23 mouse cellular contexts compared by ENCODE assay signal in the genomic region with DNA sequence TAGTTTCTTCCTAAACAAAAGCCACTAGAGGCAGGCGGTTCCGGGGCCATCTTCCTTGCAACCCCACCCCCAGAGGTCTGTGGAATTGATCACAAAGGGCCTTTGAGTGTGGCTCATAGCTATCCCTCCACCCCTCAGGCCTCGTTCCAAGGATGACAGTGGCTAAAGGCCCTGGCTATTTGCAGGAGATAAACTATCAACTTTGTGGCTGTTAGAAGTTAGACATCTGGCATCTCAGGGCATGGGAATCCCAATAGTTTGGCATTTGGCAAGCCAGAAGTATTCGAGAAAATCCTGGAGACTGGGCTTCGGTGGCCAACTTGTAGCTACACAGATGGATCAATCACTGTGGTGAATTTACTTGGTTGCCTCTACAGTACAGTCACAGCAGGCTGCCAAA.
"Had no signal": no experiment of that assay in that cellular context is flagged by ENCODE, and none has a peak within 500 bp of the region (broad histone marks: within the 10 kb centered on the region; RNA-seq: fewer than 3 reads in every experiment).

No protein-coding gene starts in this region.

- DNase-seq: kidney, adult 18-20 months; kidney, adult 9 months; kidney, postnatal 14 days; kidney, postnatal 4 days; left cerebral cortex, postnatal 4 days; lung, adult 2 months; lung, postnatal 14 days; lung, postnatal 4 days; right cerebral cortex, adult 18-20 months; right cerebral cortex, postnatal 14 days; right cerebral cortex, postnatal 4 days; thymus, adult 2 months; thymus, postnatal 14 days; thymus, postnatal 4 days had no signal

- H3K36me3 ChIP-seq: liver, embryonic 12.5 days; midbrain, embryonic 15.5 days; neural tube, embryonic 15.5 days had no signal

- ATAC-seq: liver, embryonic 12.5 days; midbrain, embryonic 15.5 days had no signal

- H3K27ac ChIP-seq: limb, embryonic 12.5 days; limb, embryonic 15.5 days; liver, embryonic 12.5 days; liver, embryonic 15.5 days; midbrain, embryonic 12.5 days; midbrain, embryonic 15.5 days; neural tube, embryonic 12.5 days; neural tube, embryonic 15.5 days; stomach, postnatal 0 days had no signal

- H3K4me3 ChIP-seq: limb, embryonic 12.5 days; limb, embryonic 15.5 days; liver, embryonic 12.5 days; liver, embryonic 15.5 days; midbrain, embryonic 12.5 days; midbrain, embryonic 15.5 days; neural tube, embryonic 12.5 days; neural tube, embryonic 15.5 days had no signal

- H3K4me2 ChIP-seq: limb, embryonic 12.5 days; limb, embryonic 15.5 days; liver, embryonic 12.5 days; liver, embryonic 15.5 days; midbrain, embryonic 12.5 days; midbrain, embryonic 15.5 days; neural tube, embryonic 12.5 days; neural tube, embryonic 15.5 days had no signal

- H3K27me3 ChIP-seq: limb, embryonic 12.5 days; limb, embryonic 15.5 days; liver, embryonic 12.5 days; liver, embryonic 15.5 days; midbrain, embryonic 12.5 days; midbrain, embryonic 15.5 days; neural tube, embryonic 12.5 days; neural tube, embryonic 15.5 days had no signal

- H3K9ac ChIP-seq: limb, embryonic 12.5 days; limb, embryonic 15.5 days; liver, embryonic 12.5 days; liver, embryonic 15.5 days; midbrain, embryonic 12.5 days; midbrain, embryonic 15.5 days; neural tube, embryonic 12.5 days; neural tube, embryonic 15.5 days had no signal

- H3K9me3 ChIP-seq: limb, embryonic 12.5 days; limb, embryonic 15.5 days; liver, embryonic 12.5 days; liver, embryonic 15.5 days; midbrain, embryonic 12.5 days; midbrain, embryonic 15.5 days; neural tube, embryonic 12.5 days; neural tube, embryonic 15.5 days had no signal
